Mouse (Mus musculus) MEL (cell line): ENCODE results near the gene Clpb.

Experiments
- CHD1 ChIP-seq: IDR thresholded peaks from 2 replicates; pipeline ENCODE4 v1.6.1; 2012; ENCODE audit warnings: low read depth, mild to moderate bottlenecking, inconsistent platforms, low read length, improper control_type of control experiment
- CTCF ChIP-seq, 3 experiments: IDR thresholded peaks in 2 of 3; conservative IDR thresholded peaks in 1 of 3; 2 replicates each; pipeline ENCODE4 v1.5.1; 2011 to 2012; ENCODE audit warnings: low read length in 3 of 3, low read depth in 2 of 3, mild to moderate bottlenecking in 2 of 3, improper control_type of control experiment in 1 of 3, inconsistent platforms in 1 of 3, mixed read lengths in 1 of 3, moderate library complexity in 1 of 3; ENCODE audit not compliant: control insufficient read depth in 1 of 3, insufficient read depth in 1 of 3, poor library complexity in 1 of 3, severe bottlenecking in 1 of 3
- ZMIZ1 ChIP-seq: IDR thresholded peaks from 2 replicates; pipeline ENCODE4 v1.6.1; 2012; ENCODE audit warnings: low read depth, mild to moderate bottlenecking, inconsistent platforms, low read length, improper control_type of control experiment, moderate library complexity

DNA sequence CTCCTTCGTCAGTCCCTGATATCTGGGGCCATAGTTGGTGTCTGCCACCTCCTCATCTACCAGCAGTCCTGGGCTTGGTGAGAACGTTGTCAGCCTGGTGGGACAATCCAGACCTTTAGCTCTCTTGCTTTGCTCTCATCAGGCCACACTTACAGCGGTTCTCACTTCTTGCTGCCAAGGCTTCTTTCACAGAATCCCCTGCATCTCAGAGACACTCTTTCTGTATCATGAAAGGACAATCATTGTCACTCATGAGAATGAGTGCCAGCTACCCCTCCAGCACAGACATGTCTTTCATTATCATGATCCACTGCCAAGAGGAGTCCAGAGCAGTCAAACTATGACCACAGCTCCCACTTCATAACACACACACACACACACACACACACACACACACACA, 19.6 kb upstream of the Clpb start:
- TF ChIP-seq ZMIZ1 (no peak), CTCF (IDR thresholded peaks at IDR 0.05 in 2 of 3, conservative IDR thresholded peaks at IDR 0.05 in 1 of 3; ENCODE audit: control insufficient read depth in 1 of 3, insufficient read depth in 1 of 3, low read depth in 2 of 3, low read length in 3 of 3, poor library complexity in 1 of 3, severe bottlenecking in 1 of 3) (no peak), CHD1 (no peak)
